In the genomic region with DNA sequence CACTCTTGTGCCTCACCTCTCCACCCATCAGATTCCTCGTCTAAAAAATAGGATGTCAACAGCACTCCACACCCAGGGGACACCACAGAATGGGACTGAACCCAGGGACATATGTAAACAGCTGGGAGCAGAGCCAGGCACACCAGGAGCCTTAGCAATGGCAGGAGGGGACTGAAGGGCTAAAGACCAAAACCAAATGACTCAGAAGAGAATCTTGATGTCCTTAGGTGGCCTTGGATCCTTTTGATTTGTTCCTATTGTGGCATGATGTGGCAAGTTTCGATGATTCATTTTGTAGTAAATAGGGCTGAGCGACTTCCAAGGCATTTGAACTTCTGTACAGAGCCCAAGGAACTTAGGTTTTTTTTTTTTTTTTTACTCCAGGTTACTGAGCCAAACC, we compare ENCODE assay signal across 19 mouse cellular contexts.
DNase-seq lines count a peak whose midpoint lies in the region; ATAC-seq and TF ChIP-seq lines count a peak whose summit lies in the region.
"Had no signal": no experiment of that assay in that cellular context is flagged by ENCODE, and none has a peak within 500 bp of the region (broad histone marks: within the 10 kb centered on the region; RNA-seq: fewer than 3 reads in every experiment).

No protein-coding gene starts in this region.

- H3K4me1 ChIP-seq in kidney, adult 2 months (ENCODE audit: control insufficient read depth, insufficient read depth, low read length): no peaks in the 10 kb centered on the region

- DNase-seq in cerebellum, postnatal 10 days: peak; percentile 67 to 82
- peak; percentile 45 for DNase-seq in urinary bladder, postnatal 14 days (ENCODE audit: low spot score)
- DNase-seq in urinary bladder, postnatal 4 days (ENCODE audit: low spot score in 2 of 2): no peak
- peak; percentile 69 for DNase-seq in adrenal gland, postnatal 14 days
- DNase-seq in gastrocnemius, postnatal 36 days: no peak
- no peak for DNase-seq in kidney, adult 2 months
- no peak for DNase-seq in thymus, postnatal 25 days
- DNase-seq: heart, postnatal 10 days; kidney, adult 11 months; retina, postnatal 1 day; thymus, adult 2 months had no signal

- WGBS in kidney, adult 2 months: 78% methylated on average over 3 of the region's 3 CpGs

- H3K36me3 ChIP-seq in kidney, adult 2 months (ENCODE audit: control insufficient read depth, insufficient read depth, low read length): no peaks in the 10 kb centered on the region
- H3K36me3 ChIP-seq: forebrain, embryonic 15.5 days; hindbrain, embryonic 15.5 days; midbrain, embryonic 10.5 days had no signal

- no peaks in the 10 kb centered on the region for H3K27me3 ChIP-seq in kidney, adult 2 months (replicated peaks; ENCODE audit: control insufficient read depth, insufficient read depth, low read length)
- H3K27me3 ChIP-seq: forebrain, embryonic 15.5 days; hindbrain, embryonic 15.5 days; Patski had no signal

- no peak for TF ChIP-seq CTCF in kidney, adult 2 months (conservative IDR thresholded peaks at IDR 0.05; ENCODE audit: insufficient read depth, insufficient read length, low read depth, low read length)

- H3K4me3 ChIP-seq in kidney, adult 2 months (ENCODE audit: insufficient read depth, low read depth, low read length): no peak overlapping the region
- H3K4me3 ChIP-seq: forebrain, embryonic 15.5 days; hindbrain, embryonic 15.5 days; midbrain, embryonic 10.5 days had no signal

- no peak overlapping the region for H3K27ac ChIP-seq in kidney, adult 2 months (ENCODE audit: insufficient read depth, low read depth, low read length)
- H3K27ac ChIP-seq: forebrain, embryonic 15.5 days; kidney, postnatal 0 days; liver, embryonic 14.5 days; macrophage; midbrain, embryonic 10.5 days had no signal

- TF ChIP-seq POLR2A in kidney, adult 2 months (IDR thresholded peaks at IDR 0.05; ENCODE audit: low read depth, low read length): no peak

- intact Hi-C loops in gastrocnemius, postnatal 36 days (cut with DNase I): no loop called here

- ATAC-seq in cerebellum, adult (ENCODE audit: insufficient number of reproducible peaks, low FRiP score, low TSS enrichment): no peak
- ATAC-seq: forebrain, embryonic 15.5 days; Patski had no signal

Comparison
In these comparisons a context has a peak if more than half of its experiments do, and no peak if none do; other contexts are left out.
1. DNase-seq: peak in cerebellum, postnatal 10 days (2 of 2), urinary bladder, postnatal 14 days (single experiment) and adrenal gland, postnatal 14 days (single experiment); none in urinary bladder, postnatal 4 days (0 of 2), gastrocnemius, postnatal 36 days (0 of 2), kidney, adult 2 months (single experiment) and thymus, postnatal 25 days (single experiment).